Mouse (Mus musculus) liver, embryonic 14.5 days (tissue): ENCODE measurements around the gene Gdf2. TPM values are rescaled to one million over a fixed set of nuclear protein-coding genes. Genes with fewer than 3 reads are reported as not detected.
A peak's percentile ranks its signal among the peaks of the same experiment; 100 is the strongest.

Experiments
- ATAC-seq: fragments of 200-750 bp; cut with Nextera tagmentation; 2 replicates; pipeline ENCODE4 v1.8.0; 2017; ENCODE audit warnings: moderate number of reproducible peaks, mild to moderate bottlenecking, moderate library complexity; ENCODE audit not compliant: insufficient read depth
- DNase-seq, 3 experiments: peaks; one replicate each; pipeline ENCODE4 v3.0.0-alpha.2; 2012 to 2013; ENCODE audit warnings: low read depth in 3 of 3, low spot score in 3 of 3
- H3K27ac ChIP-seq: fragments of 300-500 bp; sonication (generic); 2 replicates; pipeline ENCODE4 v1.5.1; 2014; ENCODE audit warnings: moderate library complexity, mild to moderate bottlenecking, control low read depth, inconsistent platforms
- H3K27me3 ChIP-seq: fragments of 300-500 bp; sonication (generic); 2 replicates; pipeline ENCODE4 v1.6.1; 2014; ENCODE audit warnings: mild to moderate bottlenecking, low read length, moderate library complexity; ENCODE audit not compliant: control insufficient read depth, insufficient read depth
- H3K36me3 ChIP-seq: fragments of 300-500 bp; sonication (generic); replicated peaks from 2 replicates; pipeline ENCODE4 v1.6.1; 2014; ENCODE audit warnings: low read depth; ENCODE audit not compliant: control insufficient read depth, insufficient read depth
- H3K4me1 ChIP-seq, 2 experiments: fragments of 200-500 bp in 1 of 2; fragments of 300-500 bp in 1 of 2; sonication (generic) in 1 of 2; replicated peaks; 2 replicates each; pipeline ENCODE4 v1.6.1; 2012 to 2014; ENCODE audit warnings: antibody characterized with exemption in 1 of 2, inconsistent platforms in 1 of 2, low read length in 1 of 2; ENCODE audit not compliant: control insufficient read depth in 2 of 2, insufficient read depth in 2 of 2
- H3K4me2 ChIP-seq: fragments of 300-500 bp; sonication (generic); 2 replicates; pipeline ENCODE4 v1.6.1; 2014; ENCODE audit warnings: low read depth, mild to moderate bottlenecking, control low read depth, moderate library complexity
- H3K4me3 ChIP-seq, 2 experiments: fragments of 200-500 bp in 1 of 2; fragments of 300-500 bp in 1 of 2; sonication (generic) in 1 of 2; 2 replicates each; pipeline ENCODE4 v1.5.1; 2012 to 2014; ENCODE audit warnings: low read depth in 2 of 2, low read length in 2 of 2, mild to moderate bottlenecking in 2 of 2, control low read depth in 1 of 2, inconsistent platforms in 1 of 2, moderate library complexity in 1 of 2; ENCODE audit not compliant: insufficient read depth in 1 of 2
- H3K9ac ChIP-seq: fragments of 300-500 bp; sonication (generic); replicated peaks from 2 replicates; pipeline ENCODE4 v1.6.1; 2014; ENCODE audit warnings: mild to moderate bottlenecking, control low read depth, moderate library complexity
- H3K9me3 ChIP-seq: fragments of 300-500 bp; sonication (generic); 2 replicates; pipeline ENCODE4 v1.6.1; 2016; ENCODE audit warnings: low read length, mixed read lengths; ENCODE audit not compliant: control insufficient read depth
- CTCF ChIP-seq: IDR thresholded peaks from 2 replicates; pipeline ENCODE4 v1.5.1; 2016; ENCODE audit warnings: antibody characterized with exemption, low read depth, control low read depth
- EP300 ChIP-seq: IDR thresholded peaks from 2 replicates; pipeline ENCODE4 v1.6.1; 2016; ENCODE audit warnings: antibody characterized with exemption, low read depth
- WGBS: fragments of 180-500 bp; shearing (Covaris S2); extraction: QIAGEN DNeasy Blood & Tissue Kit; methylation state at CpG from one replicate; pipeline ENCODE4 v1.1.7; 2014; ENCODE audit not compliant: insufficient replicate concordance; 5-methylcytosine and 5-hydroxymethylcytosine counted together
- polyA plus RNA-seq, 2 experiments: library from polyadenylated mRNA; depleted of rRNA in 1 of 2; stranded (reverse) in 1 of 2; unstranded in 1 of 2; fragments of >200 nt; fragmentation: Nextera tagmentation in 1 of 2; extraction: Ambion mirVana in 1 of 2; gene quantifications; 2 replicates each; pipeline versions ENCODE4 v1.2.1 to v1.2.3; 2012 to 2014

Gene Gdf2
- polyA plus RNA-seq (2012; rRNA removed) (3.6 and 4.1 TPM in 2 replicates), polyA plus RNA-seq (2014; fragmentation: Nextera tagmentation; extraction: Ambion mirVana) (6.6 and 7.9 TPM in 2 replicates)

- no peak within 1 kb of the TSS for H3K27ac ChIP-seq
- H3K4me1 ChIP-seq, result 0 out of 4 replicates have a peak, but pooled peaks cover 0 to 3% of the 10 kb centered on the region in 2 experiments
- no peak within 1 kb of the TSS for H3K9ac ChIP-seq
- H3K9me3 ChIP-seq, result no peaks in the 10 kb centered on the region
- TF ChIP-seq EP300 (no peak), CTCF (no peak)
- DNase-seq, result no peak
- 42% methylated on average over 8 of the region's 8 CpGs for WGBS
- H3K27me3 ChIP-seq, result no peaks in the 10 kb centered on the region
- H3K36me3 ChIP-seq, result no peaks in the 10 kb centered on the region
- peak within 1 kb of the TSS in 1 of 2 experiments; percentile 37; a peak in 2 of 4 replicates for H3K4me3 ChIP-seq
- no peak for ATAC-seq
- H3K4me2 ChIP-seq, result no peak within 1 kb of the TSS
Measured at GRCm38 (mm10) chr14:33940739-33941138, at the start of gene Gdf2. Gdf2 (plus strand) TSS chr14:33941039.

GRCm38 (mm10) chr14:33891507-33891906 is 49.3 kb upstream of the Gdf2 start:
- Histone ChIP-seq H3K4me1 (0 out of 4 replicates have a peak, but pooled peaks cover 0 to under 1% of the 10 kb centered on the region in 2 experiments), H3K36me3 (no peaks in the 10 kb centered on the region), H3K4me3 (no peak overlapping the region), H3K9me3 (no peaks in the 10 kb centered on the region), H3K27ac (no peak overlapping the region), H3K4me2 (no peak overlapping the region), H3K27me3 (no peaks in the 10 kb centered on the region), H3K9ac (no peak overlapping the region)
- DNase-seq (no peak), ATAC-seq (no peak)
- 48% methylated on average over 3 of the region's 3 CpGs for WGBS
- TF ChIP-seq EP300, result no peak
- TF ChIP-seq CTCF, result no peak

- ATAC-seq, result no peak
- TF ChIP-seq CTCF (no peak), EP300 (no peak)
- H3K27me3 ChIP-seq, result no peaks in the 10 kb centered on the region
- no peak overlapping the region for H3K4me2 ChIP-seq
- no peaks in the 10 kb centered on the region for H3K36me3 ChIP-seq
- H3K9me3 ChIP-seq, result no peaks in the 10 kb centered on the region
- H3K9ac ChIP-seq, result no peak overlapping the region
- no peak overlapping the region for H3K4me3 ChIP-seq
- no peak overlapping the region for H3K27ac ChIP-seq
- WGBS, result 71% methylated on average over 5 of the region's 5 CpGs
- DNase-seq, result no peak
- 0 out of 4 replicates have a peak, but pooled peaks cover 0 to 4% of the 10 kb centered on the region in 2 experiments for H3K4me1 ChIP-seq
Measured at GRCm38 (mm10) chr14:33895777-33896176, 45.1 kb upstream of the Gdf2 start.

GRCm38 (mm10) chr14:33896628-33897300 is 44.1 kb upstream of the Gdf2 start:
- Histone ChIP-seq H3K9me3 (no peaks in the 10 kb centered on the region), H3K36me3 (no peaks in the 10 kb centered on the region), H3K4me1 (0 out of 4 replicates have a peak, but pooled peaks cover 0 to 4% of the 10 kb centered on the region in 2 experiments), H3K4me3 (no peak overlapping the region), H3K27me3 (no peaks in the 10 kb centered on the region), H3K9ac (no peak overlapping the region), H3K4me2 (no peak overlapping the region), H3K27ac (no peak overlapping the region)
- WGBS, result 41% methylated on average over 9 of the region's 9 CpGs
- DNase-seq, result no peak
- no peak for ATAC-seq
- TF ChIP-seq EP300, result no peak
- no peak for TF ChIP-seq CTCF

- WGBS, result 66% methylated on average over 4 of the region's 4 CpGs
- no peaks in the 10 kb centered on the region for H3K36me3 ChIP-seq
- DNase-seq (no peak), ATAC-seq (no peak)
- H3K9ac ChIP-seq, result no peak overlapping the region
- no peak overlapping the region for H3K27ac ChIP-seq
- no peak overlapping the region for H3K4me3 ChIP-seq
- H3K9me3 ChIP-seq, result no peaks in the 10 kb centered on the region
- no peaks in the 10 kb centered on the region for H3K4me1 ChIP-seq
- no peaks in the 10 kb centered on the region for H3K27me3 ChIP-seq
- H3K4me2 ChIP-seq, result no peak overlapping the region
- TF ChIP-seq EP300, result no peak
- TF ChIP-seq CTCF, result no peak
Measured at GRCm38 (mm10) chr14:33902783-33903182, 38.1 kb upstream of the Gdf2 start.
